In genomic region chr2:92914933-92915553, GRCm38 (mm10) we compare ENCODE assay signal across 7 mouse cellular contexts. TPM values are rescaled to one million over a fixed set of nuclear protein-coding genes. Genes with fewer than 3 reads are reported as not detected.
DNase-seq lines count a peak whose midpoint lies in the region; ATAC-seq lines count a peak whose summit lies in the region.

Gene Syt13 (plus strand): TSS chr2:92915098.

- H3K27me3 ChIP-seq in embryonic facial prominence, embryonic 12.5 days: peaks cover 52% of the 10 kb centered on the region
- peaks cover 40% of the 10 kb centered on the region for H3K27me3 ChIP-seq in heart, embryonic 16.5 days (ENCODE audit: control insufficient read depth, insufficient read depth, low read length)
- H3K27me3 ChIP-seq in liver, embryonic 13.5 days: peaks cover 62% of the 10 kb centered on the region
- H3K27me3 ChIP-seq in neural tube, embryonic 14.5 days (ENCODE audit: control insufficient read depth, insufficient read depth, low read length): peaks cover 8% of the 10 kb centered on the region

- H3K27ac ChIP-seq in embryonic facial prominence, embryonic 12.5 days: no peak within 1 kb of the TSS
- H3K27ac ChIP-seq in heart, embryonic 16.5 days (ENCODE audit: low read length): no peak within 1 kb of the TSS
- no peak within 1 kb of the TSS for H3K27ac ChIP-seq in liver, embryonic 13.5 days
- peak within 1 kb of the TSS; percentile 44; the same call in 1 of the 2 replicates for H3K27ac ChIP-seq in neural tube, embryonic 14.5 days (ENCODE audit: low read depth, low read length)

- H3K9ac ChIP-seq in embryonic facial prominence, embryonic 12.5 days: peak within 1 kb of the TSS; percentile 38
- peak within 1 kb of the TSS; percentile 54; the same call in 1 of the 2 replicates for H3K9ac ChIP-seq in heart, embryonic 16.5 days (ENCODE audit: low read length)
- 0 out of 2 replicates have a peak within 1 kb of the TSS, but pooled peaks have one; percentile 9 for H3K9ac ChIP-seq in liver, embryonic 13.5 days
- H3K9ac ChIP-seq in neural tube, embryonic 14.5 days (replicated peaks; ENCODE audit: low read depth, low read length): peak within 1 kb of the TSS; percentile 67

- WGBS in embryonic facial prominence, embryonic 12.5 days: under 1% methylated on average over 38 of the region's 38 CpGs
- WGBS in heart, embryonic 16.5 days: 2% methylated on average over 38 of the region's 38 CpGs
- WGBS in liver, embryonic 13.5 days (ENCODE audit: insufficient replicate concordance): 1% methylated on average over 38 of the region's 38 CpGs
- WGBS in neural tube, embryonic 14.5 days: under 1% methylated on average over 38 of the region's 38 CpGs

- peaks cover 19% of the 10 kb centered on the region; the same call in 1 of the 2 replicates for H3K4me1 ChIP-seq in embryonic facial prominence, embryonic 12.5 days
- peaks cover 8% of the 10 kb centered on the region for H3K4me1 ChIP-seq in heart, embryonic 16.5 days (ENCODE audit: control insufficient read depth, insufficient read depth, low read length)
- peaks cover 2% of the 10 kb centered on the region; the same call in 1 of the 2 replicates for H3K4me1 ChIP-seq in liver, embryonic 13.5 days (replicated peaks)
- peaks cover 27% of the 10 kb centered on the region for H3K4me1 ChIP-seq in neural tube, embryonic 14.5 days (ENCODE audit: control insufficient read depth, insufficient read depth, low read length)

- peak; percentile 65 for DNase-seq in kidney, postnatal 14 days
- no peak for DNase-seq in liver, embryonic 13.5 days
- peak; percentile 59 for DNase-seq in thymus, postnatal 14 days

- no peaks in the 10 kb centered on the region for H3K9me3 ChIP-seq in embryonic facial prominence, embryonic 12.5 days
- H3K9me3 ChIP-seq in heart, embryonic 16.5 days (replicated peaks; ENCODE audit: control insufficient read depth, low read length): peaks cover 1% of the 10 kb centered on the region; the same call in 1 of the 2 replicates
- H3K9me3 ChIP-seq in liver, embryonic 13.5 days (replicated peaks): no peaks in the 10 kb centered on the region
- H3K9me3 ChIP-seq in neural tube, embryonic 14.5 days (ENCODE audit: control insufficient read depth, low read length): no peaks in the 10 kb centered on the region

- ATAC-seq in cerebellum, adult (ENCODE audit: insufficient number of reproducible peaks, low FRiP score, low TSS enrichment): peak; percentile 76
- peak; percentile 74 for ATAC-seq in embryonic facial prominence, embryonic 12.5 days (ENCODE audit: insufficient number of reproducible peaks, insufficient read depth, low FRiP score, low TSS enrichment)
- ATAC-seq in heart, embryonic 16.5 days (replicated peaks; ENCODE audit: extremely low read depth, insufficient read depth, low FRiP score): peak; percentile 76
- no peak for ATAC-seq in liver, embryonic 13.5 days (ENCODE audit: low read depth)
- peak; percentile 68 for ATAC-seq in neural tube, embryonic 14.5 days (ENCODE audit: low read depth)

- H3K4me3 ChIP-seq in embryonic facial prominence, embryonic 12.5 days: peak within 1 kb of the TSS; percentile 37
- H3K4me3 ChIP-seq in heart, embryonic 16.5 days (ENCODE audit: low read length): peak within 1 kb of the TSS; percentile 45
- 0 out of 2 replicates have a peak within 1 kb of the TSS, but pooled peaks have one; percentile 16 for H3K4me3 ChIP-seq in liver, embryonic 13.5 days (replicated peaks)
- H3K4me3 ChIP-seq in neural tube, embryonic 14.5 days (ENCODE audit: low read depth, low read length): peak within 1 kb of the TSS; percentile 42

- H3K4me2 ChIP-seq in embryonic facial prominence, embryonic 12.5 days (replicated peaks): peak within 1 kb of the TSS; percentile 71
- peak within 1 kb of the TSS; percentile 65 for H3K4me2 ChIP-seq in heart, embryonic 16.5 days (ENCODE audit: low read depth, low read length)
- H3K4me2 ChIP-seq in liver, embryonic 13.5 days: peak within 1 kb of the TSS; percentile 33
- peak within 1 kb of the TSS; percentile 71 for H3K4me2 ChIP-seq in neural tube, embryonic 14.5 days (ENCODE audit: low read depth, low read length)

- H3K36me3 ChIP-seq in embryonic facial prominence, embryonic 12.5 days: no peaks in the 10 kb centered on the region
- no peaks in the 10 kb centered on the region for H3K36me3 ChIP-seq in heart, embryonic 16.5 days (ENCODE audit: control insufficient read depth, insufficient read depth)
- H3K36me3 ChIP-seq in liver, embryonic 13.5 days: no peaks in the 10 kb centered on the region
- no peaks in the 10 kb centered on the region for H3K36me3 ChIP-seq in neural tube, embryonic 14.5 days (ENCODE audit: control insufficient read depth, insufficient read depth, low read length)

RNA-seq across cellular contexts. Expression of gene Syt13, which starts in this region (rescaled TPM):
- polyA plus RNA-seq in embryonic facial prominence, embryonic 12.5 days (2016; fragmentation: Nextera tagmentation; extraction: Ambion mirVana): 11.3 and 12.0 TPM in 2 replicates
- polyA plus RNA-seq in heart, embryonic 16.5 days (2015; fragmentation: Nextera tagmentation; extraction: Ambion mirVana): 1.2 and 2.7 TPM in 2 replicates
- polyA plus RNA-seq in liver, embryonic 13.5 days (2015; fragmentation: Nextera tagmentation; extraction: Ambion mirVana): 0.16 and 0.22 TPM in 2 replicates
- polyA plus RNA-seq in neural tube, embryonic 14.5 days (2014; fragmentation: Nextera tagmentation; extraction: Ambion mirVana): 30.5 and 31.9 TPM in 2 replicates

Comparison
In these comparisons a context has a peak if more than half of its experiments do, and no peak if none do; other contexts are left out.
1. H3K9ac ChIP-seq: peak in every context shown above with its lines; median percentile 67 in neural tube, embryonic 14.5 days; 54 in heart, embryonic 16.5 days; 38 in embryonic facial prominence, embryonic 12.5 days; 9 in liver, embryonic 13.5 days.